ENCODE assay signal across 9 mouse cellular contexts in genomic region chr11:114812731-114813240, GRCm38 (mm10). TPM values are rescaled to one million over a fixed set of nuclear protein-coding genes. Genes with fewer than 3 reads are reported as not detected.
DNase-seq lines count a peak whose midpoint lies in the region; ATAC-seq and TF ChIP-seq lines count a peak whose summit lies in the region.
"Had no signal": no experiment of that assay in that cellular context is flagged by ENCODE, and none has a peak within 500 bp of the region (broad histone marks: within the 10 kb centered on the region; RNA-seq: fewer than 3 reads in every experiment).

No protein-coding gene starts in this region.

- in situ Hi-C loops in ES-E14 (cut with MboI; ENCODE audit: low sequenced_read_pairs in 2 of 2, unreplicated experiment in 2 of 2), result no loop called here

- no peak overlapping the region for H3K27ac ChIP-seq in ES-E14 (ENCODE audit: insufficient read depth, low read depth, low read length, poor library complexity, severe bottlenecking)
- no peak overlapping the region for H3K27ac ChIP-seq in hindbrain, embryonic 13.5 days
- H3K27ac ChIP-seq: heart, embryonic 15.5 days had no signal

- H3K4me2 ChIP-seq in hindbrain, embryonic 13.5 days, result no peak overlapping the region
- H3K4me2 ChIP-seq: heart, embryonic 15.5 days had no signal

- H3K9ac ChIP-seq in ES-E14 (ENCODE audit: insufficient read depth, low read depth, low read length, poor library complexity, severe bottlenecking), result no peak overlapping the region
- 0 out of 2 replicates have a peak overlapping the region, but pooled peaks have one; percentile 19 for H3K9ac ChIP-seq in hindbrain, embryonic 13.5 days
- H3K9ac ChIP-seq: heart, embryonic 15.5 days had no signal

- H3K27me3 ChIP-seq in hindbrain, embryonic 13.5 days, result 0 out of 2 replicates have a peak, but pooled peaks cover 5% of the 10 kb centered on the region
- H3K27me3 ChIP-seq: heart, embryonic 15.5 days had no signal

- 8% methylated on average over 6 of the region's 6 CpGs for WGBS in hindbrain, embryonic 13.5 days

- peak; percentile 82; the same call in 1 of the 2 replicates for ATAC-seq in frontal cortex, adult (ENCODE audit: low TSS enrichment)
- ATAC-seq in hindbrain, embryonic 13.5 days (ENCODE audit: low FRiP score), result peak; percentile 17; the same call in 1 of the 2 replicates

- no peak overlapping the region for H3K4me3 ChIP-seq in ES-E14 (ENCODE audit: insufficient read depth in 1 of 2, low read depth in 1 of 2, low read length in 2 of 2, poor library complexity in 1 of 2, severe bottlenecking in 1 of 2)
- H3K4me3 ChIP-seq in hindbrain, embryonic 13.5 days, result no peak overlapping the region
- H3K4me3 ChIP-seq: heart, embryonic 15.5 days had no signal

- H3K4me1 ChIP-seq in ES-E14 (ENCODE audit: control insufficient read depth in 2 of 2, insufficient read depth in 2 of 2, low read length in 2 of 2, poor library complexity in 1 of 2), result peaks cover 4 to 22% of the 10 kb centered on the region in 2 experiments; a peak in 2 of 4 replicates
- peaks cover 10% of the 10 kb centered on the region; the same call in 1 of the 2 replicates for H3K4me1 ChIP-seq in hindbrain, embryonic 13.5 days (replicated peaks)

- H3K36me3 ChIP-seq in ES-E14 (ENCODE audit: control insufficient read depth, insufficient read depth, low read length, poor library complexity, severe bottlenecking), result no peaks in the 10 kb centered on the region
- no peaks in the 10 kb centered on the region for H3K36me3 ChIP-seq in hindbrain, embryonic 13.5 days
- H3K36me3 ChIP-seq: heart, embryonic 15.5 days had no signal

- no peaks in the 10 kb centered on the region for H3K9me3 ChIP-seq in ES-E14 (ENCODE audit: control insufficient read depth, insufficient read depth, low read depth, low read length)
- H3K9me3 ChIP-seq in hindbrain, embryonic 13.5 days, result no peaks in the 10 kb centered on the region
- H3K9me3 ChIP-seq: heart, embryonic 15.5 days had no signal

- DNase-seq in ES-E14 (ENCODE audit: low read depth, low spot score), result peak; percentile 81
- peak; percentile 95 to 98 for DNase-seq in cerebellum, adult 18-20 months
- DNase-seq in layer of hippocampus, postnatal 25 days (ENCODE audit: extremely low spot score in 1 of 2, low spot score in 1 of 2), result peak; percentile 96 to 100
- peak; percentile 89 for DNase-seq in lung, postnatal 25 days (ENCODE audit: low spot score)
- DNase-seq in right cerebral cortex, adult 18-20 months, result peak; percentile 88
- peak; percentile 89 for DNase-seq in urinary bladder, adult 2 months (ENCODE audit: low spot score)

TF ChIP-seq in ES-E14, 5 proteins besides CTCF, POLR2A, EP300 and RAD21:
- TF ChIP-seq CHD2 (IDR thresholded peaks at IDR 0.05; ENCODE audit: low read depth, low read length), result no peak
- TF ChIP-seq ZNF384 (IDR thresholded peaks at IDR 0.05; ENCODE audit: low read depth, low read length), result no peak
- no peak for TF ChIP-seq HCFC1 (IDR thresholded peaks at IDR 0.05; ENCODE audit: borderline replicate concordance, insufficient read depth, low read length)
- no peak for TF ChIP-seq MAFK (IDR thresholded peaks at IDR 0.05; ENCODE audit: insufficient read depth, low read depth, low read length)
- TF ChIP-seq ZC3H11A (IDR thresholded peaks at IDR 0.05; ENCODE audit: borderline replicate concordance, low read depth, low read length), result peak; percentile 95
TF ChIP-seq in ES-E14: peak in this region for 1.

RNA-seq across cellular contexts. Expression of gene Gpr142, which starts 14.1 kb away (rescaled TPM):
- total RNA-seq in ES-E14 (2012; rRNA removed), result 0.27 TPM in 1 of 2 replicates, not detected in the other
- polyA plus RNA-seq in hindbrain, embryonic 13.5 days (2015; fragmentation: Nextera tagmentation; extraction: Ambion mirVana), result not detected in 2 replicates
- total RNA-seq in layer of hippocampus, postnatal 25 days (2021), result not detected
- not detected in 2 replicates for polyA plus RNA-seq in urinary bladder, adult 2 months (2012; rRNA removed)
- polyA plus RNA-seq: heart, embryonic 15.5 days had no signal

RNA-seq across cellular contexts. Expression of gene Btbd17, which starts 17.0 kb away (rescaled TPM):
- 1.6 and 1.7 TPM in 2 replicates for total RNA-seq in ES-E14 (2012; rRNA removed)
- 21.4 and 22.3 TPM in 2 replicates for polyA plus RNA-seq in hindbrain, embryonic 13.5 days (2015; fragmentation: Nextera tagmentation; extraction: Ambion mirVana)
- total RNA-seq in layer of hippocampus, postnatal 25 days (2021), result 10 to 100 TPM; 27.8 to 30.9 TPM
- polyA plus RNA-seq in urinary bladder, adult 2 months (2012; rRNA removed), result 0.15 and 0.22 TPM in 2 replicates

RNA-seq across cellular contexts. Expression of gene Gprc5c, which starts 38.2 kb away (rescaled TPM):
- total RNA-seq in ES-E14 (2012; rRNA removed), result 35.9 and 36.5 TPM in 2 replicates
- 9.9 and 11.9 TPM in 2 replicates for polyA plus RNA-seq in hindbrain, embryonic 13.5 days (2015; fragmentation: Nextera tagmentation; extraction: Ambion mirVana)
- total RNA-seq in layer of hippocampus, postnatal 25 days (2021), result 1 to 10 TPM; 2.8 to 4.5 TPM
- 5.1 and 6.5 TPM in 2 replicates for polyA plus RNA-seq in urinary bladder, adult 2 months (2012; rRNA removed)

RNA-seq across cellular contexts. Expression of gene Kif19a, which starts 47.6 kb away (rescaled TPM):
- total RNA-seq in ES-E14 (2012; rRNA removed), result 0.90 and 1.1 TPM in 2 replicates
- 1.2 and 1.3 TPM in 2 replicates for polyA plus RNA-seq in hindbrain, embryonic 13.5 days (2015; fragmentation: Nextera tagmentation; extraction: Ambion mirVana)
- total RNA-seq in layer of hippocampus, postnatal 25 days (2021), result 10 to 100 TPM in 1 of 2 experiments, 1 to 10 TPM in 1; 6.6 to 11.5 TPM
- polyA plus RNA-seq in urinary bladder, adult 2 months (2012; rRNA removed), result 0.65 and 1.3 TPM in 2 replicates

Comparison
In these comparisons a context has a peak if more than half of its experiments do, and no peak if none do; other contexts are left out.
1. RNA of gene Btbd17, which starts 17.0 kb away (total RNA-seq): 27.8 to 30.9 TPM in layer of hippocampus, postnatal 25 days; 1.6 to 1.7 TPM in ES-E14; every median in the first group is over 10 times any median in the second.
2. Peak in every context shown above with its lines, with median percentiles within 50 percentile points of each other: DNase-seq.